Mouse (Mus musculus) hindbrain, embryonic 16.5 days (tissue): ENCODE data around the gene Magi1. TPM values are rescaled to one million over a fixed set of nuclear protein-coding genes. Genes with fewer than 3 reads are reported as not detected.

Experiments
- ATAC-seq: fragments of 200-750 bp; cut with Nextera tagmentation; 2 replicates; pipeline ENCODE4 v1.8.0; 2017; ENCODE audit warnings: moderate TSS enrichment, moderate library complexity
- H3K27ac ChIP-seq: fragments of 300-500 bp; sonication (generic); 2 replicates; pipeline ENCODE4 v1.5.1; 2014; ENCODE audit warnings: low read depth, mild to moderate bottlenecking, control low read depth, low read length, moderate library complexity
- H3K27me3 ChIP-seq: fragments of 300-500 bp; sonication (generic); replicated peaks from 2 replicates; pipeline ENCODE4 v1.6.1; 2014; ENCODE audit warnings: low read length; ENCODE audit not compliant: control insufficient read depth, insufficient read depth
- H3K36me3 ChIP-seq: fragments of 300-500 bp; sonication (generic); 2 replicates; pipeline ENCODE4 v1.6.1; 2014; ENCODE audit warnings: mild to moderate bottlenecking, low read length, moderate library complexity, mixed read lengths; ENCODE audit not compliant: control insufficient read depth, insufficient read depth
- H3K4me1 ChIP-seq: fragments of 300-500 bp; sonication (generic); 2 replicates; pipeline ENCODE4 v1.6.1; 2014; ENCODE audit warnings: low read depth, low read length; ENCODE audit not compliant: control insufficient read depth, insufficient read depth
- H3K4me2 ChIP-seq: fragments of 300-500 bp; sonication (generic); 2 replicates; pipeline ENCODE4 v1.6.1; 2014; ENCODE audit warnings: mild to moderate bottlenecking, low read length, control low read depth, moderate library complexity
- H3K4me3 ChIP-seq: fragments of 300-500 bp; sonication (generic); 2 replicates; pipeline ENCODE4 v1.5.1; 2014; ENCODE audit warnings: mild to moderate bottlenecking, low read length, control low read depth, moderate library complexity
- H3K9ac ChIP-seq: fragments of 300-500 bp; sonication (generic); 2 replicates; pipeline ENCODE4 v1.6.1; 2014; ENCODE audit warnings: low read depth, mild to moderate bottlenecking, control low read depth, low read length, moderate library complexity
- H3K9me3 ChIP-seq: fragments of 300-500 bp; sonication (generic); 2 replicates; pipeline ENCODE4 v1.6.1; 2014; ENCODE audit warnings: mild to moderate bottlenecking, low read length, moderate library complexity; ENCODE audit not compliant: control insufficient read depth
- WGBS: fragments of 180-500 bp; shearing (Covaris S2); extraction: QIAGEN DNeasy Blood & Tissue Kit; methylation state at CpG from one replicate; pipeline ENCODE4 v1.1.7; 2014; 5-methylcytosine and 5-hydroxymethylcytosine counted together
- polyA plus RNA-seq: library from polyadenylated mRNA; unstranded; fragments of >200 nt; fragmentation: Nextera tagmentation; extraction: Ambion mirVana; gene quantifications from 2 replicates; pipeline ENCODE4 v1.2.1, GENCODE M21; 2015

Magi1 gene
- polyA plus RNA-seq, 1 experiment from 2014 or later = 27.7 TPM

- no peaks in the 10 kb centered on the region for H3K4me1 ChIP-seq
- H3K9ac ChIP-seq = no peak overlapping the region
- 91% methylated on average over 7 of the region's 7 CpGs for WGBS
- no peaks in the 10 kb centered on the region for H3K36me3 ChIP-seq
- no peak overlapping the region for H3K4me2 ChIP-seq
- H3K4me3 ChIP-seq = no peak overlapping the region
- ATAC-seq = no peak
- no peaks in the 10 kb centered on the region for H3K27me3 ChIP-seq
- no peaks in the 10 kb centered on the region for H3K9me3 ChIP-seq
- no peak overlapping the region for H3K27ac ChIP-seq
Observed at GRCm38 (mm10) chr6:94060621-94061213, 223.0 kb downstream of the Magi1 start.

GRCm38 (mm10) chr6:94059090-94059489 lies 224.6 kb downstream of the Magi1 start:
- no peak for ATAC-seq
- H3K4me2 ChIP-seq = no peak overlapping the region
- no peak overlapping the region for H3K9ac ChIP-seq
- no peak overlapping the region for H3K27ac ChIP-seq
- H3K4me3 ChIP-seq = no peak overlapping the region
- no peaks in the 10 kb centered on the region for H3K36me3 ChIP-seq
- no peaks in the 10 kb centered on the region for H3K9me3 ChIP-seq
- H3K4me1 ChIP-seq = no peaks in the 10 kb centered on the region
- no peaks in the 10 kb centered on the region for H3K27me3 ChIP-seq
- WGBS = 87% methylated on average over 2 of the region's 2 CpGs

DNA sequence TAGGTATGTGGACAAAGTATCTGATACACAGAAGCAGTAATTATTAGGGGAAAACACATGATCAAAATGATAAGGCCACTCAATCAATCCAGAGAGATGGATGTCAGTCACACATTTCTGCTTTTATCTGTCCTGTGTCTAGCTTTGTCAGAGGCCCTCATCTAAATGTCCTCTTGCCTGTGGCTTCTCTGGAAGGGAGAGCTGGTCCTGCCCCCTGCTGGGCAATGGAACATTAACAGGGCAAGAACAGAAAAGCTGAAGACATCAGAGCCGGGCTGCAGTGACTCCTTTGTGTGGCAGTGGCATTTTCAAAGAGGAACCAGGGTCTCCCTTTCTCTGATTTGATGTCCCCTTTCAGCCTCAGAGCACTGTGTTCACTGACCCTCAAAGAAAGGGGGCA lies 229.8 kb downstream of the Magi1 start:
- no peak overlapping the region for H3K4me2 ChIP-seq
- no peak overlapping the region for H3K4me3 ChIP-seq
- H3K27me3 ChIP-seq = no peaks in the 10 kb centered on the region
- H3K4me1 ChIP-seq = no peaks in the 10 kb centered on the region
- no peak; the same call in 1 of the 2 replicates for ATAC-seq
- no peak overlapping the region for H3K9ac ChIP-seq
- 15% methylated on average over 1 of the region's 1 CpGs for WGBS
- H3K27ac ChIP-seq = no peak overlapping the region
- H3K9me3 ChIP-seq = no peaks in the 10 kb centered on the region
- no peaks in the 10 kb centered on the region for H3K36me3 ChIP-seq

GRCm38 (mm10) chr6:94045180-94045579 lies 238.5 kb downstream of the Magi1 start:
- ATAC-seq = no peak
- no peaks in the 10 kb centered on the region for H3K27me3 ChIP-seq
- H3K9ac ChIP-seq = no peak overlapping the region
- H3K9me3 ChIP-seq = no peaks in the 10 kb centered on the region
- no peaks in the 10 kb centered on the region for H3K4me1 ChIP-seq
- no peak overlapping the region for H3K27ac ChIP-seq
- 88% methylated on average over 4 of the region's 4 CpGs for WGBS
- H3K36me3 ChIP-seq = no peaks in the 10 kb centered on the region
- no peak overlapping the region for H3K4me3 ChIP-seq
- H3K4me2 ChIP-seq = no peak overlapping the region

- Histone ChIP-seq H3K36me3 (no peaks in the 10 kb centered on the region), H3K27me3 (no peaks in the 10 kb centered on the region), H3K4me2 (no peak overlapping the region), H3K4me1 (no peaks in the 10 kb centered on the region), H3K9ac (no peak overlapping the region), H3K9me3 (no peaks in the 10 kb centered on the region), H3K27ac (no peak overlapping the region), H3K4me3 (no peak overlapping the region)
- ATAC-seq = no peak
- WGBS = 54% methylated on average over 7 of the region's 7 CpGs
Observed at GRCm38 (mm10) chr6:94043461-94043860, 240.3 kb downstream of the Magi1 start.

GRCm38 (mm10) chr6:94040093-94040492 lies 243.6 kb downstream of the Magi1 start:
- 78% methylated on average over 2 of the region's 2 CpGs for WGBS
- H3K9me3 ChIP-seq = no peaks in the 10 kb centered on the region
- no peak overlapping the region for H3K27ac ChIP-seq
- H3K4me2 ChIP-seq = no peak overlapping the region
- no peaks in the 10 kb centered on the region for H3K27me3 ChIP-seq
- no peak for ATAC-seq
- H3K36me3 ChIP-seq = no peaks in the 10 kb centered on the region
- no peak overlapping the region for H3K9ac ChIP-seq
- H3K4me1 ChIP-seq = no peaks in the 10 kb centered on the region
- no peak overlapping the region for H3K4me3 ChIP-seq

GRCm38 (mm10) chr6:94038897-94039296 lies 244.8 kb downstream of the Magi1 start:
- no peaks in the 10 kb centered on the region for H3K36me3 ChIP-seq
- ATAC-seq = no peak
- WGBS = 98% methylated on average over 3 of the region's 3 CpGs

GRCm38 (mm10) chr6:94036554-94036953 lies 247.2 kb downstream of the Magi1 start:
- no peak overlapping the region for H3K27ac ChIP-seq
- H3K4me1 ChIP-seq = no peaks in the 10 kb centered on the region
- ATAC-seq = no peak
- 73% methylated on average over 7 of the region's 7 CpGs for WGBS
- H3K4me3 ChIP-seq = no peak overlapping the region
- no peaks in the 10 kb centered on the region for H3K27me3 ChIP-seq
- H3K4me2 ChIP-seq = no peak overlapping the region
- no peaks in the 10 kb centered on the region for H3K9me3 ChIP-seq
- H3K9ac ChIP-seq = no peak overlapping the region
- no peaks in the 10 kb centered on the region for H3K36me3 ChIP-seq

More at GRCm38 (mm10) chr6:94038897-94039296, 244.8 kb downstream of the Magi1 start:
- Histone ChIP-seq H3K4me2 (no peak overlapping the region), H3K4me3 (no peak overlapping the region), H3K9me3 (no peaks in the 10 kb centered on the region), H3K27me3 (no peaks in the 10 kb centered on the region), H3K27ac (no peak overlapping the region), H3K9ac (no peak overlapping the region), H3K4me1 (no peaks in the 10 kb centered on the region)

DNA sequence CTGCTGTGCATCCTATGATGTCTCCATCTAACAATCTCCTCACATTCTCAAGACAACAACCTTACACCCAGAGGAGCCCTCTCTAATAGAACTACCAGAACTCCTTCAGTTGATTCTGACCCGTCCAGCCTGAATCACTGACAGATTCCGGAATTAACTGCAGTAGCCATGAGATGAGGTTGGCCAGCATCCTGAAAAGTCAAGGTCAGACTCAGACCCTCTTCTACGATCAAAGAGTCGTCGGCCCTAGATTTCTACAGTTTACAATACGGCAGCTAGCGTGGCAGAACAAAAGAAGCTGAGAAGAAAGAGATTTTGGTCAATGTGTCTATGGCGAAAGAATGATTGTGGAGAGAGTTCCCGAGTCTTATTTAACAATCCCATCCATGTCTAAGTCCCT lies 257.4 kb downstream of the Magi1 start:
- no peak for ATAC-seq
- Histone ChIP-seq H3K4me3 (no peak overlapping the region), H3K4me2 (no peak overlapping the region), H3K27me3 (no peaks in the 10 kb centered on the region), H3K27ac (no peak overlapping the region), H3K9me3 (no peaks in the 10 kb centered on the region), H3K4me1 (no peaks in the 10 kb centered on the region), H3K36me3 (no peaks in the 10 kb centered on the region), H3K9ac (no peak overlapping the region)
- WGBS = 73% methylated on average over 9 of the region's 9 CpGs

GRCm38 (mm10) chr6:94022437-94022836 lies 261.3 kb downstream of the Magi1 start:
- Histone ChIP-seq H3K9me3 (no peaks in the 10 kb centered on the region), H3K36me3 (no peaks in the 10 kb centered on the region), H3K27ac (no peak overlapping the region), H3K4me2 (no peak overlapping the region), H3K4me1 (no peaks in the 10 kb centered on the region), H3K27me3 (no peaks in the 10 kb centered on the region), H3K9ac (no peak overlapping the region), H3K4me3 (no peak overlapping the region)
- WGBS = 87% methylated on average over 5 of the region's 5 CpGs
- no peak for ATAC-seq
